Mouse (Mus musculus) right cerebral cortex, postnatal 10 days (tissue): ENCODE measurements around the gene Cxcr2.

ENCODE experiments used
- DNase-seq, 2 experiments: peaks; one replicate each; pipeline ENCODE4 v3.0.0; 2021; ENCODE audit warnings: low spot score in 2 of 2

Gene Cxcr2

GRCm38 (mm10) chr1:74153461-74154184 is at the start of gene Cxcr2:
Gene Cxcr2, plus strand, starts transcription at chr1:74153989.
- DNase-seq = peak in 1 of 2 experiments; percentile 19

DNA sequence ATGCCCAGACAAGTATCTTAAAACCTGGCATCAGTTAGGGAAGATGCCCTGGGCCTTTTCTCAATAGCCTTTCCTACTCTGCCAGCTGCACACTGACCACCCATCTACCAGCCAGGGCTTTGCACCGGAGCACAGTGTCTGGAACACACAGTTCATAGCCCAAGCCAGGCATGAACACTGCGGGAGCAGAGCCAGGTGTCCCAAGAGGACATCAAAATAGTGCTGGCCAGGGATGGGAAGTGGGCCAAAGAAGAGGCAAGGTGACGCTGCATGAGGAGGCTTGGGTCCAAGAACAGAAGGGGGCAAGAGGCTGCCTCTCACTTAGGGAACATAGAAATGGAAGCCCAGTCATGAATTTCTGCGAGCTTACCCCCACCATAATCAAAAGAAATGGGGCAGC is 48.1 kb upstream of the Cxcr2 start:
- no peak for DNase-seq

GRCm38 (mm10) chr1:74106214-74106613 is 47.6 kb upstream of the Cxcr2 start:
- no peak for DNase-seq

DNA sequence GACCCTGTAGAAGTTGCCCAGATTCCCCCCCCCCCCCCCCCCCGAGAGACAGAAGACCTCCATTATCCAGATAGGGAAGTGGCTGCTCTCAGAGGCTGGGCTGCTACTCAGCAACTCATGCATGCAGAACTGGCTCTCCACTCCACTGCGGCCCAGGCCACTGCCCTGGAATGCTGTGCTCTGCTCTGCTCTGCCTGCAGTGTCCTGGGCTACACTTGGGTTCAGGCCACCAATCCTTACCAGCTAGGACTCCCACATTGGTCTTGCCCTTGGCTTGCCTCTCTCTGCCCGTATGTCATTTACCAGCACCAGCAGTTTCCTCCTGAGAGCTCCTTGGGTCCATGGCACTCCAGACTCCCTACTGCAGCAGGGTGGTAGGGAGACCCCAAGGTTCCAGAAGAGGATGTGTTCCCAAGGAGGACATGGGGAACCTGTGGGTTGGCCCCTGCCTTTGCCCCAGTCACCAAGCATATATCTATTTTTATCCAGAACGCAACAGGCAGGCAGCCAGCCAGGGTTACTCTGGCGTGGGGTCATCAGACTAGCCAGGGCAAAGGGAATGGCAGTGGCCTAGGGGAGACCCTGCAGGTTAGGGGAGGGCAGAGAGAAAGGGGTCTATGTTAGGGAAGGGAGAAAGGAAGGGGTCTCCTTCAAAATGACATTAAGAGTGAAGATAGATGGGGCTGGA is 45.7 kb upstream of the Cxcr2 start:
- DNase-seq = no peak

DNA sequence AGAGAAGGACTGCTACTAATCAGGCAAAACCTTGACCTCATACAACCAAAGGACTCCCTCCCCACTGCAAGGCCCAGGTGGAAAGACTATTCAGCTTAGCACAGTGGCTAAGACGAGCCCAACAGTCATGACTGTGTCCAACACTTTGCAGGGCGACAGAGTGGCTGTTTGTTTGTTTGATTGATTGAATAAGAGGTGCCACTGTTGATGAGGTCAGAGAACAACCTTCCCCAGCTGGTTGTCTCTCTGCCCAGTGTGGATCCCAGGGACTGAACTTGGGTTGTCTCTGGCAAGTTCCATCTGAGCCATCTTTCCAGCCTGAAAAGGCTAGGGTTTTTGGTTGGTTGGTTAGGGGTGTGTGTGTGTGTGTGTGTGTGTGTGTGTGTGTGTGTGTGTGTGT is 44.1 kb upstream of the Cxcr2 start:
- DNase-seq = no peak

GRCm38 (mm10) chr1:74110932-74111695 is 42.7 kb upstream of the Cxcr2 start:
- peak; percentile 59 to 68 for DNase-seq

DNA sequence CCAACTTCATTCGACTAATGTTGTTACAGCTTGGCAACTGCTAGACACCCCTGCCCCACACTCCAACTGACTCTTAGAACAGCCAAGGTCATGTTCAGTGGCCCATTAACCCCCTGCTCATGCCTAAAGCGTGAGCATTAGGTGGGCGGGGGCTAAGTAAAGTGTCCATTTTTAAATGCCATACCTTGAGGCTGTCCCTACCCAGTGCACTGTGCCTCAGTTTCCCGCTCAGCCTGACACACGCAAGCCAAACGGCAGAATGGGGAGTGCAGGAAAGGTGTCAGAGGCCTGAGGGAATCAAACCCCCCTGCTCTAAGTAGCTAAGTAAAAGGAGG is 42.1 kb upstream of the Cxcr2 start:
- no peak for DNase-seq

DNA sequence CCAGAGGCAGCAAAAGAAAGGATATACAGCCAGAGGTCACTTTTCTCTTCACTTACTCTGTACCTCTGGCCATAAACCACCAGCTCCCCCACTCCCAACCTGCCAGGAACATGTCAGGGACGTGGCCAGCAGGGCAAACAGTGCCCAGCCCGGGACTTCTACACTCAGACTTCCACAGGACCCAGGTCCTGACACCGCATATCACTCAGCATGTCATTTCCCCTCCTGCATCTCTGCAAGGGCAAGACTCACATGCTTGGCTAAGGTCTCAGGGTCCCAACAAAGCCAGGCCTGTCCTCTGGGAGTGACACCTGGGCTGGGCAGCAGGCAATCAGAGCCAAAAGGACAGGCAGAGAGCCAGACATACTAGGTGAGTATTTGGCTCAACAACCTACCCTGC is 40.7 kb upstream of the Cxcr2 start:
- DNase-seq = no peak

DNA sequence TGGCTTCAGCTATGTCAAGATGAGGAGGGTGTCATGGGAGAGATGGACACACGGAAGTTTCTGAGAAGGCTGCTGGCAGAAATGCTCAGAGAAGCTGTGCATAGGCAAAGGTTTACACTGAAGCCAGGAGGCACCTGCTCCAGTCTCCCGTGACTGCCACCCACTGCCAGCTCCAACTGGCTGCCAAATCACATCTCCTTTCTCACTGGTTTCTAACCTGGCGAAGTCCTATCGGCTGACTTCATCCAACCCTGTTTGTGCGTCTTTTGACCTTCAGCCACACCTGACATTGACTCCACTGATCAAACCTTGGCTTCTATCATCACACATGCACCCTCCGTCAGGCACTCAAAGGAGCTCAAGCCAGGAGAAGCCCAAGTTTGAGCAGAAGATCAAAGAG is 35.9 kb upstream of the Cxcr2 start:
- DNase-seq = no peak

DNA sequence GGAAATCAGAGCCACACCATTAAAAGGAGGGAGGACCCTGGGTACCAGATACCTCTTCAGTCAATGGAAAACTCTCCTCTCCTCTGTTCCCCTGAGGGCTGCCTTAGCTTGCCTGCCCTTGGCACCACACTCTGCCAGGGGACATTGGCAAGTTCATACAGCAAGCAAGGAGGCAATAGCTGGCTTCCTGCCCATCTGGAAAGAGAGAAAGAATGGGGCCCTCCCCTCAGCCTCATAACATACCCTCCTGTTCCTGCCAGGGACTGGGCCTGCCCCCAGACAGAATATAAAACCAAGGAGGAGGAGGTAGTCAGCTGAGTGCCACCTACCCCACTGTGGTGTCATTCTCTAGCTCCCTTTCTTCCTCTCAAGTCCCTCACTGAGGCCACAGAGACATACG is 34.7 kb upstream of the Cxcr2 start:
- DNase-seq = peak; percentile 56 to 66

- DNase-seq = no peak
Observed at GRCm38 (mm10) chr1:74121138-74121537, 32.7 kb upstream of the Cxcr2 start.

DNA sequence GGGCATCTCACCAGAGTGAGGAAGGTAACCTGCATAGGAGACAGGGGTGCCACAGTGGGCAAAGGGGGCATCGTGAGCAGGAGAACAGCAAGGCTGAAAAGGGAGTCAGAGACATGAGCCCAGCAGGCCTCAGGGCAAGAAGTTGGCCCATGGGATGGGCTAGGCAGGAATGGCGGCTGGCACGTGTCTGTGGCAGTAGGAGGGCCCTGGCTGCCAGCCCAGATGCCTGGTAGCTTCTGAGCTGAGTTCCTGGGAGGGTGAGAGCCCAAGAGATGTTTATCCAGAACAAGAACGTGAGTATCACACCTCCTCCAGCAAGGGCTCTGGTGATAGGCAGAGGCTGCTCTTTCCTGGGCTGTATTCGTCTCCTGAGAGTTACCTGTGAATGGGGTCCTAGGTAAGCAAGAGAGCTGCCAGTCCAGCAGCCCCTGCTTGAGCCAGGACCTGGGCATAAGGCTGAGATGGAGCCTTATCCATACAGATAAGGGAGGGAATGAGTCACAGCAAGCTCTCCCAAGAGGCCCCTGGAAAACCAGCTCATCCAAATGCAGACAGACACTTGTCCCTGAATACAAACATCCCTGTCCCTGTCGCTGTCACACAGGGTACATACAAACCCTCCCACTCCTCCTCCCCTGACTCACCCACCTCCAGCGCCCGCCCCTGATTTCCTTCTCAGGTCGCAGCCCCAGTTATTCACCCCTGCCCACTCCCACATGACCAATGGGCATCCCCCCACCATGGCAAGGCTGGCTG is 31.8 kb upstream of the Cxcr2 start:
- peak; percentile 69 for DNase-seq

DNA sequence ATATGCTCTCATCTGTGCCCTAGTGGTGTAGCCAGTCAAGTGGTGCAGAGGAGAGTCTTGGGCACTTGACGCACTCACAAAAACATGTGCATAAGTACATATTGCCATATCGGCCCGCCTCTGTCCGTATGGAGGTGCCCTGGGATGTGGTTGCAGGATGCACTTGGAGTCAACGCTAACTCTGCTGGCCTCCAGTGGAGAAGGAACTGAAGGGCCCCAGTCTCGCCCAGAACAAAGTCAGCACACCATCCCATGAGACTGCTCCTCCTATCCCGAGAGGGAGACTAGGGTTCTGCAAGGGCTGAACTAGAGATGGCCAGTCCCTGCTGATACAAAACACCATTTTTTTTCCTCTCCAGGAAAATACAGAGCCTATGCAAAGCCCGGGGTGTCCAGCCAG is 30.6 kb upstream of the Cxcr2 start:
- no peak for DNase-seq

DNA sequence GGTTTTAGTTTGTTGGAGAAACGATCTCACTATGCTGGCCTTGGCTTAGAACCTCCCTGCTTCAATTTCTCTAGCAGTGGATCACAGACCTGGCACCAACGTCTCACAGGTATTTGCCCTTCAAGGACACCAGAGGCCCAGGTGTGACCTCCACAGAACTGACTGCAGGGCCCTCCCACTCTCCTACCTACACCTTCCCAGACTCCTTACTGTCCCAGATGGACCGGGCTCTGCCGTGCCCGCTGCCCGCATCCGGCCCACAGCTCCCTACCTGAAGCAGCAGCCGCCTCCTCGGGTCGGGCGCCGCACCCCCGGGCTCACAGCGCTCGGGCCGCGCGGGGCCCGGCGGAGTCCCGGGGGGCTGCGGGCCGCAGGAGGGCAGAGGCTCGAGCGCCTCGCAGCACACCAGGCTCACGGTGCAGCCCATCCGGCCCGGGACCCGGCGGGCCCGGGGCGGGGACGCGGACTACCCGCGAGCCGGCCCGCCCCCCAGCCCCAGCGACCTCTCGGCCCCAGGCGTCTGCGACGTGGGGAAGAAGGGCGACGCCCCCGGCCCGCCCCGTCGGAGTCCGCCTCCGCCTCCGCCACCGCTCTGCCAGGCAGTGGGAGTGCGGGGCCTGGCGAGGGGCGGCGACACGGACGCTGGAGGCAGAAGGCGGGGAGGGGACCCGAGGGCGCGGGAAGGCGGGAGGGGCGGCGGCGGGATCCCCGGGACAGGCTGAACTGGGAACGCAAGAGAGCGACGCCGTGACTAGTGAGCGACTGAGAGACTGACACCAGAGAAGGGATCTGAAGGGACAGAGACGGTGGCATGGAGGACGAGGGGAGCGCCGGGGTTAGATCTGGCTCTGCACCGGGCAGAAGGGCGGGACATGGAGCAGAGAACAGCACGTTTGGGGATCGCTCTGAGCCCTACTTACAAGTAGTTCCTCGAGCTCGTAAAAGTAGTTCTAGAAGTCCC is 29.5 kb upstream of the Cxcr2 start, which contains the start of gene Tns1:
TSS of gene Tns1 (minus strand) at position 429 of the 961 bp plus-strand sequence.
- peak; percentile 34 to 38 for DNase-seq

- DNase-seq = peak; percentile 77 to 84
Observed at GRCm38 (mm10) chr1:74124991-74125552, 28.7 kb upstream of the Cxcr2 start, which contains the start of gene Rufy4. Gene Rufy4, plus strand, starts transcription at chr1:74125541.

DNA sequence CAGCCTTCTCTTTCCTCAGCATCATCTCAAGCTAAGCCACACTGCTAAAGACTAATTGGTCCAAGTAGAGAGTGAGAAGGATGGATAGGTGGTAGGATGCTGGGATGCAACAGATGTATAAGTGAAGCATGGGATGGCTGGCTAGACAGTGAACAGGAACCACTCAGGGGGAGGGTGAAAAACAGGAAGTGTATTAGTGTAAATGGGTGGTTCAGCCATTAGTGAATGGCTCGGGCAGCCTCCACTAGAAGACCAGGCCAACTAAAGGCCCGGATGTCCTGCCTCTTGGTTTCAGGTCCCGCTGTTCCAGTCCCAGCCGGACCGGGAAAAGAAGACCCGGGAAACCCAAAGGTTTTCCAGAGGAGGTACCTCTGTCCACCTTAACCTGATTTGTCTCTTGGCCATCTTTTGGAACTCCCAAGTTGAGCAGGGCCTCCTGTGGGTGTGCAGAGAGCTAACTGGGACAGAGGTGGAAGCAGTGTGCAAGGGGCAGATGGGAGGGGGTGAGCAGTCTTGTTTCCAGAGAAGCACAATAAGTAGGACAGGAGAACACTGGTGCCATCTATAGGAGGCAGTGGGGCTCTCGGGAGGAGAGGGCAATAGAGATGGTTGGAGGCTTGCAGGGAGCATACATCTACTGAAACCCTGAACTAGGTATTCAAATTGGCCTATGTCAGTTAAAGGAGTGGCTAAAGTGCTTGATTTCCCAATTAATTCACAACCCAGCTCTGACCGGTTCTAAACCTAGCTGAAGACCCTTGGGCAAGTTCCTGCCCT is 22.7 kb upstream of the Cxcr2 start:
- no peak for DNase-seq

DNA sequence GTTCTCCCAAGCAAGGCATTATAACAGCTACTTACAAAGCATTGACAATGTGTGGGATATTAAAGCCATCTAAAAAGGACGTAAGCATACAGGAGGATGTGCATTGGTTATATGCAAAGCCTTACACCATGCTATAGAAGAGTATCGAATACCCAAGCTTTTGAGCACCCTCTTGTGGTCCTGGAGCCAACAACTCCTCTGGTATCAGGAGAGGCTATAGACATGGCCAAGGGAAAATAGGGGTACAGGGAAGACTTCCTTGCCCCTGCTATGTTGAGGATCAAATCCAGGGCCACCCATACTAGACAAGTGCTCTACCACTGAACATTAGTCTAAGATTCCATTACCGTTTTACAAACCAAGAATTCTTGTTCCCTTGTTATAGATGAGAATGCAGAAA is 21.8 kb upstream of the Cxcr2 start:
- no peak for DNase-seq

- peak; percentile 53 to 56 for DNase-seq
Observed at GRCm38 (mm10) chr1:74133954-74134353, 19.8 kb upstream of the Cxcr2 start.

- no peak for DNase-seq
Observed at GRCm38 (mm10) chr1:74135326-74135950, 18.4 kb upstream of the Cxcr2 start.
